Comparison of ENCODE assay signal across 19 mouse cellular contexts in the genomic region with DNA sequence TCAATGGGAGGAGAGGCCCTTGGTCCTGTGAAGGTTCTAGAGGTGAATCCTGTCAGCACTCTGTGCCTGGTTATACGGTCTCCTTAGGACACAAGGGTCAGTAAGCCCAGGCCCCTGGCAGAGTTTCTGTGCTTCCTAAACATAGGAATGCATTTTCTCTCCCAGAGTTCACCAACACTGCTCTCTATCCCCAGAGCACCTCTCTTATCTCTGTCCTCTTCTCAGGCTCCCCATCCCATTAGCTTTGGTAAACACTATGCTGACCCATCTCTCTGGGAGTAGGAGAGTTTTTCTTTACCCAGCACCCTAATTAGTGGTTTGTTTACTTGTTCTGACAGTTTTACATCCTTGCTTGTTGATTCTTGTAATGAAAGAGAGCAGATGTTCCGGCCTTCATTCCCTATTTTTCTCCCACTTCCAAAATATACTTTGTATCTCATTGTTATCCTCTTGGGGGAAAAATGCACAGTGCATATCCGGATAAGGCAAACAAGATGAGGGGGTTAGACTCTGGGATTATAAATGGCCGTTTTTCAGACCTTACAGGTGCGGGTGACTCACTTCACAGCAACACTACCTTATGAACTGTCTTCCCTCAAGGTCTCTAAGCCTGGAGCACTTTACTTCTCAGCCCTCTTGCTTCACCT.
DNase-seq lines count a peak whose midpoint lies in the region; ATAC-seq and TF ChIP-seq lines count a peak whose summit lies in the region.
"Had no signal": no experiment of that assay in that cellular context is flagged by ENCODE, and none has a peak within 500 bp of the region (broad histone marks: within the 10 kb centered on the region; RNA-seq: fewer than 3 reads in every experiment).

No protein-coding gene starts in this region.

- no peak for TF ChIP-seq CTCF in liver, postnatal 0 days (IDR thresholded peaks at IDR 0.05; ENCODE audit: low read depth)

- H3K36me3 ChIP-seq in heart, embryonic 12.5 days, result no peaks in the 10 kb centered on the region
- H3K36me3 ChIP-seq in liver, embryonic 11.5 days (ENCODE audit: control insufficient read depth, insufficient read depth, low read length), result no peaks in the 10 kb centered on the region
- H3K36me3 ChIP-seq in liver, postnatal 0 days (replicated peaks; ENCODE audit: insufficient read depth, low read length), result no peaks in the 10 kb centered on the region
- H3K36me3 ChIP-seq in kidney, embryonic 16.5 days (ENCODE audit: insufficient read depth, low read length), result no peaks in the 10 kb centered on the region
- no peaks in the 10 kb centered on the region for H3K36me3 ChIP-seq in stomach, embryonic 16.5 days (ENCODE audit: control insufficient read depth, insufficient read depth, low read length)
- H3K36me3 ChIP-seq: limb, embryonic 15.5 days; lung, embryonic 15.5 days; midbrain, embryonic 13.5 days had no signal

- peak overlapping the region; percentile 11 for H3K4me2 ChIP-seq in heart, embryonic 12.5 days
- H3K4me2 ChIP-seq in liver, embryonic 11.5 days, result no peak overlapping the region
- no peak overlapping the region for H3K4me2 ChIP-seq in liver, postnatal 0 days (ENCODE audit: low read depth, low read length)
- no peak overlapping the region for H3K4me2 ChIP-seq in kidney, embryonic 16.5 days (replicated peaks; ENCODE audit: low read depth, low read length)
- no peak overlapping the region for H3K4me2 ChIP-seq in stomach, embryonic 16.5 days (ENCODE audit: low read depth, low read length)
- H3K4me2 ChIP-seq: hindbrain, embryonic 14.5 days; limb, embryonic 15.5 days; lung, embryonic 15.5 days; midbrain, embryonic 13.5 days had no signal

- no peak overlapping the region for H3K9ac ChIP-seq in heart, embryonic 12.5 days
- H3K9ac ChIP-seq in liver, embryonic 11.5 days (ENCODE audit: low read depth, low read length), result no peak overlapping the region
- no peak overlapping the region for H3K9ac ChIP-seq in liver, postnatal 0 days (replicated peaks)
- H3K9ac ChIP-seq in kidney, embryonic 16.5 days (replicated peaks; ENCODE audit: low read length), result no peak overlapping the region
- no peak overlapping the region for H3K9ac ChIP-seq in stomach, embryonic 16.5 days (ENCODE audit: low read length)
- H3K9ac ChIP-seq: hindbrain, embryonic 14.5 days; limb, embryonic 15.5 days; lung, embryonic 15.5 days; midbrain, embryonic 13.5 days had no signal

- no peaks in the 10 kb centered on the region for H3K27me3 ChIP-seq in heart, embryonic 12.5 days (replicated peaks)
- H3K27me3 ChIP-seq in liver, embryonic 11.5 days (replicated peaks; ENCODE audit: control insufficient read depth, insufficient read depth, low read length), result no peaks in the 10 kb centered on the region
- H3K27me3 ChIP-seq in liver, postnatal 0 days (ENCODE audit: insufficient read depth, low read length), result no peaks in the 10 kb centered on the region
- H3K27me3 ChIP-seq in kidney, embryonic 16.5 days (ENCODE audit: insufficient read depth, low read length), result no peaks in the 10 kb centered on the region
- no peaks in the 10 kb centered on the region for H3K27me3 ChIP-seq in stomach, embryonic 16.5 days (ENCODE audit: control insufficient read depth, insufficient read depth, low read length)
- H3K27me3 ChIP-seq: limb, embryonic 15.5 days; lung, embryonic 15.5 days; midbrain, embryonic 13.5 days had no signal

- no peaks in the 10 kb centered on the region for H3K9me3 ChIP-seq in heart, embryonic 12.5 days (replicated peaks)
- no peaks in the 10 kb centered on the region for H3K9me3 ChIP-seq in liver, embryonic 11.5 days (ENCODE audit: control insufficient read depth, low read length)
- H3K9me3 ChIP-seq in liver, postnatal 0 days (ENCODE audit: low read length), result no peaks in the 10 kb centered on the region
- no peaks in the 10 kb centered on the region for H3K9me3 ChIP-seq in kidney, embryonic 16.5 days (ENCODE audit: low read length)
- no peaks in the 10 kb centered on the region for H3K9me3 ChIP-seq in stomach, embryonic 16.5 days (replicated peaks; ENCODE audit: control insufficient read depth, low read length)
- H3K9me3 ChIP-seq: limb, embryonic 15.5 days; lung, embryonic 15.5 days; midbrain, embryonic 13.5 days had no signal

- no peak overlapping the region for H3K4me3 ChIP-seq in heart, embryonic 12.5 days
- H3K4me3 ChIP-seq in liver, embryonic 11.5 days (ENCODE audit: low read depth, low read length), result no peak overlapping the region
- no peak overlapping the region for H3K4me3 ChIP-seq in liver, postnatal 0 days (ENCODE audit: low read depth, low read length)
- H3K4me3 ChIP-seq in kidney, embryonic 16.5 days (ENCODE audit: low read length), result no peak overlapping the region
- H3K4me3 ChIP-seq in stomach, embryonic 16.5 days (replicated peaks; ENCODE audit: low read length), result no peak overlapping the region
- H3K4me3 ChIP-seq: limb, embryonic 15.5 days; lung, embryonic 15.5 days; midbrain, embryonic 13.5 days; myocyte had no signal

- TF ChIP-seq EP300 in liver, postnatal 0 days (IDR thresholded peaks at IDR 0.05; ENCODE audit: low read depth), result no peak

- peak overlapping the region; percentile 61 for H3K27ac ChIP-seq in heart, embryonic 12.5 days (ENCODE audit: poor library complexity, severe bottlenecking)
- H3K27ac ChIP-seq in liver, embryonic 11.5 days (ENCODE audit: low read depth, low read length), result no peak overlapping the region
- no peak overlapping the region for H3K27ac ChIP-seq in liver, postnatal 0 days (ENCODE audit: low read depth)
- H3K27ac ChIP-seq in kidney, embryonic 16.5 days (ENCODE audit: low read length), result peak overlapping the region; percentile 3; the same call in 1 of the 2 replicates
- H3K27ac ChIP-seq in stomach, embryonic 16.5 days (ENCODE audit: low read length), result peak overlapping the region; percentile 29; the same call in 1 of the 2 replicates
- H3K27ac ChIP-seq: hindbrain, embryonic 14.5 days; limb, embryonic 15.5 days; lung, embryonic 15.5 days; midbrain, embryonic 13.5 days had no signal

- H3K4me1 ChIP-seq in heart, embryonic 12.5 days (replicated peaks), result peaks cover 23% of the 10 kb centered on the region
- no peaks in the 10 kb centered on the region for H3K4me1 ChIP-seq in liver, embryonic 11.5 days (replicated peaks; ENCODE audit: control insufficient read depth, insufficient read depth, low read length)
- no peaks in the 10 kb centered on the region for H3K4me1 ChIP-seq in liver, postnatal 0 days (ENCODE audit: insufficient read depth)
- peaks cover 26% of the 10 kb centered on the region for H3K4me1 ChIP-seq in kidney, embryonic 16.5 days (ENCODE audit: insufficient read depth, low read length)
- H3K4me1 ChIP-seq in stomach, embryonic 16.5 days (ENCODE audit: control insufficient read depth, insufficient read depth, low read length), result peaks cover 25% of the 10 kb centered on the region
- H3K4me1 ChIP-seq: midbrain, embryonic 13.5 days had no signal

- peak; percentile 18; the same call in 1 of the 2 replicates for ATAC-seq in heart, embryonic 12.5 days (ENCODE audit: insufficient number of reproducible peaks, low FRiP score)
- ATAC-seq in liver, embryonic 11.5 days (replicated peaks; ENCODE audit: low FRiP score), result peak; percentile 39; the same call in 1 of the 2 replicates
- ATAC-seq in liver, postnatal 0 days, result no peak
- peak; percentile 90 for ATAC-seq in kidney, embryonic 16.5 days (ENCODE audit: low FRiP score, low TSS enrichment)
- no peak for ATAC-seq in stomach, embryonic 16.5 days (ENCODE audit: insufficient read depth, low FRiP score)
- ATAC-seq: intestine, postnatal 0 days; midbrain, embryonic 13.5 days had no signal

- no peak for DNase-seq in heart, adult 8-10 months (ENCODE audit: low spot score)
- DNase-seq in liver, embryonic 11.5 days (ENCODE audit: low spot score), result no peak
- DNase-seq in liver, postnatal 0 days, result no peak
- DNase-seq in spleen, postnatal 36 days (ENCODE audit: low spot score in 2 of 2), result no peak
- no peak for DNase-seq in neural tube, embryonic 10.5 days (ENCODE audit: extremely low spot score, low spot score)
- DNase-seq: adrenal gland, postnatal 10 days; B cell, adult 2 months; cerebellum, adult 11-12 months; cerebellum, postnatal 25 days; gastrocnemius, postnatal 14 days had no signal

- WGBS in heart, embryonic 12.5 days, result 19% methylated on average over 5 of the region's 5 CpGs
- 41% methylated on average over 5 of the region's 5 CpGs for WGBS in liver, embryonic 11.5 days
- WGBS in liver, postnatal 0 days (ENCODE audit: insufficient replicate concordance), result 33% methylated on average over 5 of the region's 5 CpGs
- 32% methylated on average over 5 of the region's 5 CpGs for WGBS in kidney, embryonic 16.5 days
- WGBS in stomach, embryonic 16.5 days, result 30% methylated on average over 5 of the region's 5 CpGs

Comparison
In these comparisons a context has a peak if more than half of its experiments do, and no peak if none do; other contexts are left out.
1. ATAC-seq: peak in heart, embryonic 12.5 days (single experiment), liver, embryonic 11.5 days (single experiment) and kidney, embryonic 16.5 days (single experiment); none in liver, postnatal 0 days (single experiment) and stomach, embryonic 16.5 days (single experiment).
2. H3K27ac ChIP-seq: peak in heart, embryonic 12.5 days (single experiment), kidney, embryonic 16.5 days (single experiment) and stomach, embryonic 16.5 days (single experiment); none in liver, embryonic 11.5 days (single experiment) and liver, postnatal 0 days (single experiment).